Mouse (Mus musculus) activated CD4-positive, CD25-positive, alpha-beta regulatory T cell, adult 4 months (primary cell): Measurements from ENCODE around the gene Pou3f1. TPM values are rescaled to one million over a fixed set of nuclear protein-coding genes. Genes with fewer than 3 reads are reported as not detected.
"Not testable (repeated sequence)": the region's sequence is repeated elsewhere in the genome, so short reads cannot be mapped to it uniquely, and the experiment has no call there.

Experiments
- ATAC-seq: one replicate; pipeline ENCODE4 v1.8.0; 2017
- polyA plus RNA-seq, 2 experiments: library from polyadenylated mRNA; unstranded; fragments of 100-300 nt; shearing (Covaris generic); gene quantifications; one replicate each; pipeline ENCODE4 v1.2.1; 2017

The Pou3f1 gene
- polyA plus RNA-seq, 2 experiments from 2014 or later = not detected

- peak; percentile 97 for ATAC-seq
Measured at GRCm38 (mm10) chr4:124693135-124693894, 36.7 kb downstream of the Pou3f1 start, which contains the start of gene Utp11. TSS of gene Utp11 (minus strand) at chr4:124693600.

DNA sequence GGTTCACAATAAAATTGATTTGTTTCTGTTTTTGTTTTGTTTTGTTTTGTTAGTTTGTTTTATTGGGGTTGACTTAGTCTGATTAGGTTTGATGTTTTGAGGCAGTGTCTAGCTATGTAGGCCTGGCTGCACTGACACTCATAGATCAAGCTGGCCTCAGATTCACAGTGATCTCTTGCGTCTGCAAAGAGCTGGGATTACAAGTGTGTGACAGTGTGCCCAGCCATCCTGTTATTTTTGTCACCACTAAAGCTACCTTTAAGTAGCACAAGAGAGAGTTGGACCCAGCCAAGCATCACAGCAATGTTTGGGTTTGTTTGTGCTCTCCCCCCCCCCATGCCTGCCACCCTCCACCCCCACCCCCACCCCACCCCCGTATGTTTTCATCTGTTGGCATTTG lies 38.0 kb downstream of the Pou3f1 start:
- no peak for ATAC-seq

DNA sequence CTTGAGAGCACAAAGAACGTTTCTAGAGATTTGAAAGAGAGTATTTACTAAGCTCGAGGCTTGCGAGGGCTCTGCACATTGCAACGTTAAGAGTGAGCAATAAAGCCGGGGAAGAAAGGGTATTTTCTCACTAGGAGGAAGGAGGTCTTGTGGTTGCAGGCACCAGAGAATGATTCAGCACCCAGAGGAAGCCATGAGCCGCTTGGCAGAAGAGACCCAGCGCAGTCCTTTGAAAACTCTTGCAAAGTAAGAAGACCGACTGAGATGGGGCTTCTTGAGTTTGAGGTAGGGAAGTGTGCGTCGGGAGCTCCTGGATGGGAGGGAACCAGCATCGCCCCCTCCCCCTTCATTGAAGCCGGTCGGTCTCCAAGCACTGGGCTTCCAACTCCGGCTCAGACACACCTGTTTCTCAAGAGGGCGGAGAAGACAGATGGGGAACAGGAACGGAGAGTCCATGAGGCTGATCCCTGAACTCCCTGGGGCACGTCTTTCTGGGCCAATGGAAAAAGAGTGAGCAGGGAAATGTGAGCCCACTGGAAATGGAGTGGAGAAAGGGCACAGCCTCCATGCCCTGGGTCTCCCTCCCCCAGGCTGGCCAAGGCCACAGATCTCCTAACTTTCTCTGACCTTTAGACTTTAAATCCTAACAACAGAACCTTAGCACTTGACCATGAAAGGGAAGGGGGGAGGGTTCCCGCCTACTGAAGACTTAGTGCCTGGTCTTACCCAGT lies 39.3 kb downstream of the Pou3f1 start:
- no peak for ATAC-seq

DNA sequence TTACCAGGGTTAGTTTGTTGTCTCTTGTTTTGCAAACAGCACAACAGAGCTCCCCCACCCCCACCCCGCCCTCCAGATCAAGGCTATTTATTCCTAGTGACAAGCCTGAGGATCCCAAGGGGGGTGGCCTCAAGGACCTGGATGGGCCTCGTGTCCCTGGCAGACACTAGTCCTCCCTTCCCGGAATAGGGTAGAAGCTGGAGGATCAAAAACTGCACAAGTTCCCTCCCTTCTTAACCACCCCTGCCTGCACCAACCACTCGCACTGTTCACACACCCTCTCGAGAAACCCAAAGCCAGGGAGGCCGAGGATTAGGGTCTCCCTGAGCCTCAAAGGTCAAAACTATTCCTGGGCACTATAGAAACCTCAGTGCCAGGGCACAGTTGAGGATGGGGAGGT lies 43.2 kb downstream of the Pou3f1 start:
- ATAC-seq = no peak

GRCm38 (mm10) chr4:124700248-124700971 lies 43.8 kb downstream of the Pou3f1 start, which contains the start of gene Fhl3:
TSS of gene Fhl3 (plus strand) at chr4:124700701.
- peak; percentile 40 for ATAC-seq

GRCm38 (mm10) chr4:124701052-124701845 lies 44.6 kb downstream of the Pou3f1 start:
- peak; percentile 17 for ATAC-seq

GRCm38 (mm10) chr4:124701916-124702315 lies 45.3 kb downstream of the Pou3f1 start:
- no peak for ATAC-seq

DNA sequence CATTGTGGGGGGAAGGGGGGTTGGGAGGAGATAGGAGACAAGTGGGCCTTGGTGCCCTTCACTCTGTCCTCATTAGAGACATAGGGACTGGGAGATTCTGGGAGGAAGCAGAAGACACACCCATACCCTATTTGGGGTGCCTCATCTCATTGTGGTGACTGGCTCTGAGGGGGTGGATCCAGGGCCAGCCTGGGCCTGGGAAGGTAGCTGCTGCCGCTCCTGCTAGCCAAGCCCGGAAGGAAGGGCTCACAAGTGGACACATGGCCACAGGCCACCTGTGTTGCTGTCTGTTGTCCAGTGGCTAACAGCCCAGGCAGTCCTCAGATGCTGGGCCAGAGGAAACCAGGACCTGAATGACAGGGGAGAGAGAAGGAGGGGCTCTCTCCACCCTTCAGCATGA lies 46.8 kb downstream of the Pou3f1 start:
- ATAC-seq = peak; percentile 13

DNA sequence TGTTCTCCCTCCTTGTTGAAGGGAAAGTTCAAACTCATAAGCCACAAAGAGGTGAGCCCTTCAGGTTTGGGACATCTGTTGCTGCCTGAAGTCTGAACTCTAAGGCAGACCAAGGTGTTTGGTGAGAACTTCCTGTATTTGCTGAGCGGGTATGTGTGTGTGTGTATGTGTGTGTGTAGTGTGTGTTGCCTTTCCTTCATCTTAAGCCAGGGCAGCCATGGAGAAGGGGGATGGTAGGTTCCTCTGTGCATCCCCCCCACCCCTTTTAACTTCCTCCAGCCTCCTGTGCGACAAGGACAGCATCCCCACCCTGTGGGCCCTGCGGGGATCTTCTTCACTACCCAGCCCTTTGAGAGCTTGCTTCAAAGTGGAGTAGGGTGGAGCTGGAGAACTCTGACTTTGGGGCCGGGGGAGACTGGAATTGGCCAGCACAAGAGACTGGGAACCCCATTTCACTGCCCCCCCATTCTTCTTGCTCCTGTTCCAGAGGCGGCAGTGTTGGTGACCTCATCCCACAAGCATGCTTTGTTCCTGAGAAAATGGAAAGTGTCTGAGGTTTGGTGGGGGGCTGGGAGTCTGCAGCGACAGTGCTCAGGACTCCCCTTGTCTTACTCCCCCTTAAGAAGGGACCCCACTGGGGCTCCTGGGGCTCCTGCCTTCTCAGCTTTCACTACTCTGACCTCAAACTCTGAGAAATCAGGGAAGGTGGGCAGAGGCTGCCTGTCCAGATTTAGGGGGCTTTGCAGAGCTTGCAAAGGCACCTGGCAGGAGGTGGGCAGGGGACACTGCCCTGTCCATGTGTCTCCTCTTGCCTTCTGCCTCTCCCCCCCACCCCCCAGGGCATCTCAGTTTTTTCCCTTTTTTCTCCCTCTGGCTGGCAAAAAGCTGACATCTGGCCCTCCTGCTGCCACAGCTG lies 47.5 kb downstream of the Pou3f1 start:
- peak; percentile 52 for ATAC-seq

GRCm38 (mm10) chr4:124704797-124705474 lies 48.3 kb downstream of the Pou3f1 start:
- no peak for ATAC-seq

- no peak for ATAC-seq
Measured at GRCm38 (mm10) chr4:124705661-124706269, 49.2 kb downstream of the Pou3f1 start.

DNA sequence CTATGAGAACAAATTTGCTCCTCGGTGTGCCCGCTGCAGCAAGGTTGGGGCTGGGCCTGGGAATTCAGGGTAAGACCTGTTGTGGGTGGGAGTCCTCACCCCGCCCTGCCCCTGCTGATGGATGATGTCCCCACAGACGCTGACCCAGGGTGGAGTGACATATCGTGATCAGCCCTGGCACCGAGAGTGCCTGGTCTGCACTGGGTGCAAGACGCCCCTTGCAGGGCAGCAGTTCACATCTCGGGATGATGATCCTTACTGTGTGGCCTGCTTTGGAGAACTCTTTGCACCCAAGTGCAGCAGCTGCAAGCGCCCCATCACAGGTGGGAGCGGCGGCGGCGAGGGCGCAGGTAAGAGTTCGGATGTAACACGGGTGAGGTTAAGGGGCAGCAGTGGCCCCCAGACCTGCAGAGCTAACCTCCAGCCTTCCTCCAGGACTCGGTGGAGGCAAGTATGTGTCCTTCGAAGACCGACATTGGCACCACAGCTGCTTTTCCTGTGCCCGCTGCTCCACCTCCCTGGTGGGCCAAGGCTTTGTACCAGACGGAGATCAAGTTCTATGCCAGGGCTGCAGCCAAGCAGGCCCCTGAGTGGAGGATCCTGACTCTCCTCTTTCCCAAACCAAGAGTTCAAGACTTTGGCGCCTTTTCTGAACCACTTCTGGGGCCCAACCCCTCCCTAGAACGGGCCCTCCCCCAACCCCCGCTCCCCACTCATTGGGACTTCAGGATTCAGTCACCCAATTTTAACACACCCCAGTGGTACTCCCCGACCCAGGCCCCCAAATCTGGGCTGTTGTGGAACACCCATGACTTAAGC lies 51.0 kb downstream of the Pou3f1 start:
- ATAC-seq = not testable (repeated sequence)

GRCm38 (mm10) chr4:124708200-124708517 lies 51.6 kb downstream of the Pou3f1 start:
- not testable (repeated sequence) for ATAC-seq

DNA sequence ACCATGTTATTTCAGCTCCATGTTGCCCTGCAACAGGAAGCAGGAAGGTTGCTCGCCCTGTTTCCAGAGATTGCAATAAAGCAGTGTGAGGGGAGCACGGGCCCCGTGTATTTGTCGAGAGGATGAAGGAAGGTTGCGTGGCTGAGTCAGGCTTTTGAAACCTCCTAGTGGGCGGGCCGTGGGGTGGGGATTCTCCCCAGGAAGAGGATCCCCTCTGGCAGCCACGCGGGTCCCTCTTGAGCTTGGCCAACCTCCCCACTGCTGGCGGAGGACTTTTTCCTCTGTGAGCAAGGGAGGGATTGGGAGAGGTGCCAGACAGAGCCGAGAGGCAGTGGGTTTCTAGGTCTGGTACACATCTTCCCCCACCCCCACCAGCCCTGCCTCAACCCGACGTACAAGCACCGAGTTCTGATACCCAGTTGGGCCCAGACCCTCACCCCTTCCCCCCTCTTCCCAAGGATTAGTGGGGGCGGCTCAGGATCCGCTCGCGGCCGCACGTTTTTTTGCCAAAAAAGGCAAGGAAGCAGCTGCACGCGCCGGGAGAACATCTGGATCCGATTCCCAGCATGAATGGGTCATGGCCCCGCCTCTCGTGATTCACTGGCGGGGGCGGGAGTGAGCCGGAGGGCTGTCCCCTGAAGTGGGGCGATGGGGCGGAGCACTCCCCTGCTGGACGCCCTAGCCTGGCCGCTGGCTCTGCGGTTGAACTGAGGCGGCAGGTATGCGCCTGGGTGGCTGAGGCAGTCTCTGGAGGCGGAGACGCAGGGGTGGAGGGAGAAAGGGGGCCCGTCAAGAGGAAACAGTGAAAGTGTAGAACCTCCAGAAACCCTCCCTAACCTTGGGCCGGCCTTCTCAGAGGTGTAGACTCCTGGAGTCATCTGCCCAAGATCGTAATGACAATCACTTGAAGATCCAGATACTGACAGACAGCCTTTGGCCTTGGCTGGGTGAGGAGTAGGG lies 52.2 kb downstream of the Pou3f1 start:
- ATAC-seq = peak; percentile 50

DNA sequence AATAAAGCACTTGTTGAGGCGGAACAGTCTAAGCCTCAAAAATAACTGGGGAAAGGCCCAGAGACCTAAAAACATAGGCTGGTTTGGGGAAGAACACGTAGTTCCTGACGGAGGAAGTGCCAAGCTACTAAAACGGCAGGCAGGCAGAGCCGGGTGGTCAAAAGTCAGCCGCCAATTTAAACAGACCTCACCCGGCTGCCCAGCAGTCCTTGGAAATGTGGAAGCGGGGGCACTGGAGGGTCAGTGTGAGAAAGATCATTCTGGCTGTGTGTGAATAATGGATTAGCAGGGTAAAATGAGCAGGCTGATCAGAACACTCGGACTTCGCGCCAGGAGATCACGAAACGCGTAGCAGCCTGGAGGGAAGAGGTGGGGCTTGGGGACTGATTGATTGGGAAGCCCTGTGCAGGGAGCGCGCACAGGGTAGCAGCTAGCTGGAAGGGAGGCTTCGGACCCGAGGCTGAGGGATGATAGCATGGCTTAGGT lies 53.4 kb downstream of the Pou3f1 start:
- ATAC-seq = no peak
